Mouse (Mus musculus): Measurements from ENCODE around the gene Gm7029. TPM values are rescaled to one million over a fixed set of nuclear protein-coding genes. Genes with fewer than 3 reads are reported as not detected.

The Gm7029 gene
- total and polyA plus RNA-seq, 3 experiments, result not detected

GRCm38 (mm10) chr17:33911813-33912414 lies 38.3 kb downstream of the Gm7029 start:
- Histone ChIP-seq H3K27ac (no peak overlapping the region), H3K27me3 (ENCODE audit: control insufficient read depth, insufficient read depth, low read length) (no peaks in the 10 kb centered on the region), H3K79me2 (replicated peaks; ENCODE audit: control insufficient read depth, insufficient read depth, low read length) (no peaks in the 10 kb centered on the region), H3K4me3 (no peak overlapping the region), H3K36me3 (ENCODE audit: control insufficient read depth, insufficient read depth, low read length) (peaks cover 3% of the 10 kb centered on the region; the same call in 1 of the 2 replicates), H3K4me1 (ENCODE audit: control insufficient read depth, insufficient read depth, low read length) (peaks cover 4% of the 10 kb centered on the region), H3K9ac (ENCODE audit: low read depth, low read length) (no peak overlapping the region)
- intact Hi-C loops (cut with DNase I), result no loop called here
- TF ChIP-seq CTCF (IDR thresholded peaks at IDR 0.05) (no peak), EP300 (IDR thresholded peaks at IDR 0.05; ENCODE audit: insufficient read depth, low read depth, low read length) (no peak)
- peak in 1 of 2 experiments; percentile 19 for DNase-seq
- 88% methylated on average over 28 of the region's 28 CpGs for WGBS

GRCm38 (mm10) chr17:33913264-33913663 lies 39.6 kb downstream of the Gm7029 start:
- WGBS, result 79% methylated on average over 10 of the region's 10 CpGs
- TF ChIP-seq CTCF (IDR thresholded peaks at IDR 0.05) (no peak), EP300 (IDR thresholded peaks at IDR 0.05; ENCODE audit: insufficient read depth, low read depth, low read length) (no peak), POLR2A (IDR thresholded peaks at IDR 0.05; ENCODE audit: insufficient read depth, low read depth, low read length) (no peak)
- intact Hi-C loops (cut with DNase I), result no loop called here
- H3K4me1 ChIP-seq (ENCODE audit: control insufficient read depth, insufficient read depth, low read length), result peaks cover 3% of the 10 kb centered on the region
- no peaks in the 10 kb centered on the region for H3K27me3 ChIP-seq (ENCODE audit: control insufficient read depth, insufficient read depth, low read length)
- no peaks in the 10 kb centered on the region for H3K79me2 ChIP-seq (replicated peaks; ENCODE audit: control insufficient read depth, insufficient read depth, low read length)
- H3K4me3 ChIP-seq, result no peak overlapping the region
- H3K36me3 ChIP-seq (ENCODE audit: control insufficient read depth, insufficient read depth, low read length), result peaks cover 3% of the 10 kb centered on the region; the same call in 1 of the 2 replicates
- H3K27ac ChIP-seq, result no peak overlapping the region
- no peak overlapping the region for H3K9ac ChIP-seq (ENCODE audit: low read depth, low read length)
- DNase-seq, result no peak

- H3K36me3 ChIP-seq (ENCODE audit: control insufficient read depth, insufficient read depth, low read length), result peaks cover 3% of the 10 kb centered on the region; the same call in 1 of the 2 replicates
- TF ChIP-seq CTCF (IDR thresholded peaks at IDR 0.05), result no peak
- no peak for TF ChIP-seq POLR2A (IDR thresholded peaks at IDR 0.05; ENCODE audit: insufficient read depth, low read depth, low read length)
- TF ChIP-seq EP300 (IDR thresholded peaks at IDR 0.05; ENCODE audit: insufficient read depth, low read depth, low read length), result no peak
- 88% methylated on average over 8 of the region's 8 CpGs for WGBS
- H3K27ac ChIP-seq, result no peak overlapping the region
- no peak overlapping the region for H3K4me3 ChIP-seq
- no peaks in the 10 kb centered on the region for H3K79me2 ChIP-seq (replicated peaks; ENCODE audit: control insufficient read depth, insufficient read depth, low read length)
- peaks cover 5% of the 10 kb centered on the region for H3K4me1 ChIP-seq (ENCODE audit: control insufficient read depth, insufficient read depth, low read length)
- intact Hi-C loops (cut with DNase I), result no loop called here
- DNase-seq, result no peak
- H3K27me3 ChIP-seq (ENCODE audit: control insufficient read depth, insufficient read depth, low read length), result no peaks in the 10 kb centered on the region
- H3K9ac ChIP-seq (ENCODE audit: low read depth, low read length), result no peak overlapping the region
Measured at GRCm38 (mm10) chr17:33913905-33914304, 40.3 kb downstream of the Gm7029 start.

- no peak overlapping the region for H3K9ac ChIP-seq (ENCODE audit: low read depth, low read length)
- WGBS, result 69% methylated on average over 13 of the region's 13 CpGs
- peaks cover 3% of the 10 kb centered on the region; the same call in 1 of the 2 replicates for H3K36me3 ChIP-seq (ENCODE audit: control insufficient read depth, insufficient read depth, low read length)
- intact Hi-C loops (cut with DNase I), result no loop called here
- no peaks in the 10 kb centered on the region for H3K27me3 ChIP-seq (ENCODE audit: control insufficient read depth, insufficient read depth, low read length)
- H3K27ac ChIP-seq, result no peak overlapping the region; the same call in 1 of the 2 replicates
- H3K79me2 ChIP-seq (replicated peaks; ENCODE audit: control insufficient read depth, insufficient read depth, low read length), result no peaks in the 10 kb centered on the region
- no peak overlapping the region; the same call in 1 of the 2 replicates for H3K4me3 ChIP-seq
- DNase-seq, result no peak
- no peak for TF ChIP-seq POLR2A (IDR thresholded peaks at IDR 0.05; ENCODE audit: insufficient read depth, low read depth, low read length)
- TF ChIP-seq CTCF (IDR thresholded peaks at IDR 0.05), result peak; percentile 22
- TF ChIP-seq EP300 (IDR thresholded peaks at IDR 0.05; ENCODE audit: insufficient read depth, low read depth, low read length), result no peak
- H3K4me1 ChIP-seq (ENCODE audit: control insufficient read depth, insufficient read depth, low read length), result peaks cover 6% of the 10 kb centered on the region
Measured at GRCm38 (mm10) chr17:33914969-33915391, 41.3 kb downstream of the Gm7029 start.

- Histone ChIP-seq H3K27me3 (ENCODE audit: control insufficient read depth, insufficient read depth, low read length) (no peaks in the 10 kb centered on the region), H3K4me3 (peak within 1 kb of the TSS; percentile 59), H3K36me3 (ENCODE audit: control insufficient read depth, insufficient read depth, low read length) (peaks cover 3% of the 10 kb centered on the region; the same call in 1 of the 2 replicates), H3K79me2 (replicated peaks; ENCODE audit: control insufficient read depth, insufficient read depth, low read length) (no peaks in the 10 kb centered on the region), H3K27ac (peak within 1 kb of the TSS; percentile 62), H3K9ac (ENCODE audit: low read depth, low read length) (peak within 1 kb of the TSS; percentile 33), H3K4me1 (ENCODE audit: control insufficient read depth, insufficient read depth, low read length) (peaks cover 4% of the 10 kb centered on the region)
- TF ChIP-seq POLR2A (IDR thresholded peaks at IDR 0.05; ENCODE audit: insufficient read depth, low read depth, low read length) (peak; percentile 50; the same call in 1 of the 2 replicates), EP300 (IDR thresholded peaks at IDR 0.05; ENCODE audit: insufficient read depth, low read depth, low read length) (peak; percentile 74; the same call in 1 of the 2 replicates), CTCF (IDR thresholded peaks at IDR 0.05) (no peak)
- under 1% methylated on average over 34 of the region's 34 CpGs for WGBS
- intact Hi-C loops (cut with DNase I), result no loop called here
- DNase-seq, result peak; percentile 95 to 97
Measured at GRCm38 (mm10) chr17:33915671-33916250, 42.1 kb downstream of the Gm7029 start, which contains the start of the genes Tapbp and Zbtb22. Tapbp (plus strand) TSS chr17:33915899. Zbtb22 (plus strand) TSS chr17:33915904.

- Histone ChIP-seq H3K79me2 (replicated peaks; ENCODE audit: control insufficient read depth, insufficient read depth, low read length) (no peaks in the 10 kb centered on the region), H3K27me3 (ENCODE audit: control insufficient read depth, insufficient read depth, low read length) (no peaks in the 10 kb centered on the region), H3K4me3 (peak overlapping the region; percentile 59), H3K4me1 (ENCODE audit: control insufficient read depth, insufficient read depth, low read length) (peaks cover 4% of the 10 kb centered on the region), H3K36me3 (ENCODE audit: control insufficient read depth, insufficient read depth, low read length) (peaks cover 3% of the 10 kb centered on the region; the same call in 1 of the 2 replicates), H3K9ac (ENCODE audit: low read depth, low read length) (peak overlapping the region; percentile 33), H3K27ac (peak overlapping the region; percentile 62)
- DNase-seq, result no peak
- intact Hi-C loops (cut with DNase I), result no loop called here
- no peak for TF ChIP-seq EP300 (IDR thresholded peaks at IDR 0.05; ENCODE audit: insufficient read depth, low read depth, low read length)
- no peak for TF ChIP-seq POLR2A (IDR thresholded peaks at IDR 0.05; ENCODE audit: insufficient read depth, low read depth, low read length)
- TF ChIP-seq CTCF (IDR thresholded peaks at IDR 0.05), result no peak
- WGBS, result under 1% methylated on average over 18 of the region's 20 CpGs
Measured at GRCm38 (mm10) chr17:33916294-33916693, 42.7 kb downstream of the Gm7029 start.
